Mouse (Mus musculus) ES-Bruce4 (cell line): Measurements from ENCODE around the gene Tex12. TPM values are rescaled to one million over a fixed set of nuclear protein-coding genes. Genes with fewer than 3 reads are reported as not detected.
A peak's percentile ranks its signal among the peaks of the same experiment; 100 is the strongest.

Experiments
- H3K27ac ChIP-seq: 2 replicates; pipeline ENCODE4 v1.5.1; 2012; ENCODE audit warnings: low read length, inconsistent platforms; ENCODE audit not compliant: insufficient read depth
- H3K27me3 ChIP-seq: 2 replicates; pipeline ENCODE4 v1.6.1; 2012; ENCODE audit warnings: mild to moderate bottlenecking, low read length, inconsistent platforms; ENCODE audit not compliant: control insufficient read depth, poor library complexity, insufficient read depth, severe bottlenecking
- H3K36me3 ChIP-seq: 2 replicates; pipeline ENCODE4 v1.6.1; 2012; ENCODE audit warnings: inconsistent platforms, mild to moderate bottlenecking, low read length, moderate library complexity; ENCODE audit not compliant: control insufficient read depth, poor library complexity, insufficient read depth, severe bottlenecking
- H3K4me1 ChIP-seq: one replicate; pipeline ENCODE4 v1.8.1; 2011; ENCODE audit warnings: low read length; ENCODE audit not compliant: control insufficient read depth, insufficient read depth
- H3K4me3 ChIP-seq: 2 replicates; pipeline ENCODE4 v1.5.1; 2011; ENCODE audit warnings: low read depth, mild to moderate bottlenecking, low read length
- H3K9ac ChIP-seq: 2 replicates; pipeline ENCODE4 v1.6.1; 2012; ENCODE audit warnings: low read depth, mild to moderate bottlenecking, inconsistent platforms; ENCODE audit not compliant: poor library complexity, severe bottlenecking
- H3K9me3 ChIP-seq: replicated peaks from 2 replicates; pipeline ENCODE4 v1.6.1; 2012; ENCODE audit warnings: mild to moderate bottlenecking, low read length, inconsistent platforms; ENCODE audit not compliant: control insufficient read depth, poor library complexity, insufficient read depth, severe bottlenecking
- CTCF ChIP-seq: IDR thresholded peaks from one replicate; pipeline ENCODE4 v1.8.1; 2011; ENCODE audit warnings: low read depth, low read length
- EP300 ChIP-seq: IDR thresholded peaks from 2 replicates; pipeline ENCODE4 v1.6.1; 2011; ENCODE audit warnings: low read depth, low read length; ENCODE audit not compliant: insufficient read depth
- POLR2A ChIP-seq: IDR thresholded peaks from one replicate; pipeline ENCODE4 v1.8.1; 2011; ENCODE audit warnings: low read length; ENCODE audit not compliant: insufficient read depth
- polyA plus RNA-seq: library from polyadenylated mRNA; stranded (reverse); fragments of >200 nt; gene quantifications from 2 replicates; pipeline ENCODE4 v1.2.4, GENCODE M21; 2011; ENCODE audit warnings: low read depth; ENCODE audit not compliant: missing spikeins, insufficient read depth, insufficient read length

Tex12 gene
- polyA plus RNA-seq, 1 experiment: not detected

- Histone ChIP-seq H3K4me1 (no peaks in the 10 kb centered on the region), H3K36me3 (no peaks in the 10 kb centered on the region), H3K9me3 (no peaks in the 10 kb centered on the region), H3K9ac (peak overlapping the region; percentile 9), H3K4me3 (peak overlapping the region; percentile 75), H3K27me3 (no peaks in the 10 kb centered on the region), H3K27ac (no peak overlapping the region)
- no peak for TF ChIP-seq POLR2A
Measured at GRCm38 (mm10) chr9:50527860-50528259, 33.3 kb downstream of the Tex12 start.

GRCm38 (mm10) chr9:50525585-50525984 is 35.5 kb downstream of the Tex12 start:
- Histone ChIP-seq H3K36me3 (no peaks in the 10 kb centered on the region; the same call in 1 of the 2 replicates), H3K9me3 (no peaks in the 10 kb centered on the region), H3K27ac (no peak overlapping the region), H3K27me3 (no peaks in the 10 kb centered on the region), H3K9ac (no peak overlapping the region), H3K4me3 (no peak overlapping the region), H3K4me1 (no peaks in the 10 kb centered on the region)
- no peak for TF ChIP-seq CTCF
- TF ChIP-seq POLR2A: no peak
- TF ChIP-seq EP300: no peak

GRCm38 (mm10) chr9:50524936-50525335 is 36.2 kb downstream of the Tex12 start:
- Histone ChIP-seq H3K36me3 (no peaks in the 10 kb centered on the region; the same call in 1 of the 2 replicates), H3K9ac (no peak overlapping the region), H3K4me1 (no peaks in the 10 kb centered on the region), H3K4me3 (no peak overlapping the region), H3K27ac (no peak overlapping the region), H3K27me3 (no peaks in the 10 kb centered on the region), H3K9me3 (no peaks in the 10 kb centered on the region)
- no peak for TF ChIP-seq CTCF
- no peak for TF ChIP-seq EP300
- no peak for TF ChIP-seq POLR2A

- H3K9ac ChIP-seq: no peak overlapping the region
- H3K36me3 ChIP-seq: no peaks in the 10 kb centered on the region; the same call in 1 of the 2 replicates
- H3K4me1 ChIP-seq: no peaks in the 10 kb centered on the region
- TF ChIP-seq CTCF (no peak), POLR2A (no peak), EP300 (no peak)
- no peak overlapping the region for H3K27ac ChIP-seq
- no peaks in the 10 kb centered on the region for H3K27me3 ChIP-seq
- no peak overlapping the region for H3K4me3 ChIP-seq
- no peaks in the 10 kb centered on the region for H3K9me3 ChIP-seq
Measured at GRCm38 (mm10) chr9:50522574-50522973, 38.6 kb downstream of the Tex12 start.

GRCm38 (mm10) chr9:50521562-50521961 is 39.6 kb downstream of the Tex12 start:
- no peak overlapping the region for H3K9ac ChIP-seq
- no peaks in the 10 kb centered on the region for H3K4me1 ChIP-seq
- H3K4me3 ChIP-seq: no peak overlapping the region
- H3K27me3 ChIP-seq: no peaks in the 10 kb centered on the region
- H3K27ac ChIP-seq: no peak overlapping the region
- no peak for TF ChIP-seq EP300
- no peak for TF ChIP-seq POLR2A
- TF ChIP-seq CTCF: no peak
- no peaks in the 10 kb centered on the region; the same call in 1 of the 2 replicates for H3K36me3 ChIP-seq
- no peaks in the 10 kb centered on the region for H3K9me3 ChIP-seq

- H3K4me1 ChIP-seq: no peaks in the 10 kb centered on the region
- H3K27me3 ChIP-seq: no peaks in the 10 kb centered on the region
- TF ChIP-seq CTCF (no peak), EP300 (no peak), POLR2A (no peak)
- no peaks in the 10 kb centered on the region for H3K9me3 ChIP-seq
- H3K9ac ChIP-seq: no peak overlapping the region
- no peaks in the 10 kb centered on the region; the same call in 1 of the 2 replicates for H3K36me3 ChIP-seq
- H3K4me3 ChIP-seq: no peak overlapping the region
- no peak overlapping the region for H3K27ac ChIP-seq
Measured at GRCm38 (mm10) chr9:50520748-50521147, 40.4 kb downstream of the Tex12 start.

GRCm38 (mm10) chr9:50518781-50519180 is 42.3 kb downstream of the Tex12 start:
- H3K4me1 ChIP-seq: no peaks in the 10 kb centered on the region
- H3K36me3 ChIP-seq: no peaks in the 10 kb centered on the region; the same call in 1 of the 2 replicates
- H3K9ac ChIP-seq: no peak overlapping the region
- no peak overlapping the region for H3K27ac ChIP-seq
- no peaks in the 10 kb centered on the region for H3K27me3 ChIP-seq
- H3K4me3 ChIP-seq: no peak overlapping the region
- TF ChIP-seq EP300 (no peak), POLR2A (no peak), CTCF (peak; percentile 81)
- no peaks in the 10 kb centered on the region for H3K9me3 ChIP-seq
